Mouse (Mus musculus): ENCODE measurements around the gene Fam192a. TPM values are rescaled to one million over a fixed set of nuclear protein-coding genes. Genes with fewer than 3 reads are reported as not detected.

Gene Fam192a
- polyA plus RNA-seq, 1 experiment from 2014 or later = 81.0 TPM

GRCm38 (mm10) chr8:94568098-94568497, 33.7 kb downstream of the Fam192a start:
- Histone ChIP-seq H3K9me3 (no peaks in the 10 kb centered on the region), H3K4me2 (replicated peaks) (no peak overlapping the region), H3K27me3 (no peaks in the 10 kb centered on the region), H3K27ac (no peak overlapping the region), H3K4me3 (no peak overlapping the region), H3K36me3 (peaks cover 2% of the 10 kb centered on the region; the same call in 1 of the 2 replicates), H3K4me1 (0 out of 2 replicates have a peak, but pooled peaks cover 6% of the 10 kb centered on the region), H3K9ac (no peak overlapping the region)
- 78% methylated on average over 8 of the region's 8 CpGs for WGBS
- ATAC-seq (ENCODE audit: insufficient number of reproducible peaks, insufficient read depth, low FRiP score, low TSS enrichment) = no peak

DNA sequence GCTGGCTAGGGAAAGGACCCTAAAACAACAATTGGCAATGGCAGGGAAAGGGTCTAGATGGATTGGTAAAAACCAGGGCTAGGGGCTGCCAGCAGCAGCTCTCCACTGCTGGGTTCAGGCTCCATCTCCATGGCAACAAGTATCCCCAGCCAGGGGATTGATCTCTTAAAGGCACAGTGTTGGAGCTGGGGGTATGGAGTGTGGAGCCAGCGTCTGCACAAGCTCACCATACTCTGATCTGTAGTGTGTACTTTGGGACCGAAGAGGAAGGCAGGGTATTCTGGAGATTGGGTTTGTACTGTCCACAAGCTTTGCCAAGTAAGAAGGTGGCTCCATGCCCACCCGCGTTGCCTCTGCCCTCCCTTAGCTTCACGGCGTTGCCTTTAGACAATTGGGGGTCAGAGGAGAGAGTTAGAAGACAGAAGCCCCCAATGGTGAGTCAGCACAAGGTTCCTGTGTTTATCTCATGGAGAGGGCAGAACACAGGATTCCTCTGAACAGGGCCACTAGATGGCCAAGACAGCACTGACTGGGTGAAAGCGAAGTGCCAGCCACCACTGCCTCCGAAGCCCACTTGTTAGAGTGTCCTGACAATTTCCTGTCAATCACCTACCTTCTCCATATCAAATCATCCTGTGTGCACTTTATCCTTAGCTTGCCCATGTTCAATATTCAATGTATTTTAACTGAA, 34.5 kb downstream of the Fam192a start:
- ATAC-seq (ENCODE audit: insufficient number of reproducible peaks, insufficient read depth, low FRiP score, low TSS enrichment) = no peak; the same call in 1 of the 2 replicates
- no peaks in the 10 kb centered on the region for H3K9me3 ChIP-seq
- no peak overlapping the region for H3K9ac ChIP-seq
- no peak overlapping the region for H3K4me3 ChIP-seq
- H3K36me3 ChIP-seq = no peaks in the 10 kb centered on the region
- no peaks in the 10 kb centered on the region for H3K27me3 ChIP-seq
- H3K27ac ChIP-seq = no peak overlapping the region
- no peak overlapping the region for H3K4me2 ChIP-seq (replicated peaks)
- H3K4me1 ChIP-seq = 0 out of 2 replicates have a peak, but pooled peaks cover 6% of the 10 kb centered on the region
- 72% methylated on average over 8 of the region's 8 CpGs for WGBS

- Histone ChIP-seq H3K4me1 (0 out of 2 replicates have a peak, but pooled peaks cover 6% of the 10 kb centered on the region), H3K4me3 (no peak overlapping the region), H3K36me3 (no peaks in the 10 kb centered on the region), H3K4me2 (replicated peaks) (no peak overlapping the region), H3K9ac (no peak overlapping the region), H3K9me3 (no peaks in the 10 kb centered on the region), H3K27ac (no peak overlapping the region), H3K27me3 (no peaks in the 10 kb centered on the region)
- 61% methylated on average over 15 of the region's 15 CpGs for WGBS
- no peak for ATAC-seq (ENCODE audit: insufficient number of reproducible peaks, insufficient read depth, low FRiP score, low TSS enrichment)
Observed at GRCm38 (mm10) chr8:94566446-94567158, 35.2 kb downstream of the Fam192a start.

GRCm38 (mm10) chr8:94566033-94566432, 35.8 kb downstream of the Fam192a start:
- 0 out of 2 replicates have a peak, but pooled peaks cover 6% of the 10 kb centered on the region for H3K4me1 ChIP-seq
- H3K36me3 ChIP-seq = no peaks in the 10 kb centered on the region
- no peak overlapping the region for H3K4me2 ChIP-seq (replicated peaks)
- no peaks in the 10 kb centered on the region for H3K9me3 ChIP-seq
- no peak for ATAC-seq (ENCODE audit: insufficient number of reproducible peaks, insufficient read depth, low FRiP score, low TSS enrichment)
- H3K9ac ChIP-seq = no peak overlapping the region
- no peaks in the 10 kb centered on the region for H3K27me3 ChIP-seq
- no peak overlapping the region for H3K4me3 ChIP-seq
- H3K27ac ChIP-seq = no peak overlapping the region
- 75% methylated on average over 6 of the region's 6 CpGs for WGBS

DNA sequence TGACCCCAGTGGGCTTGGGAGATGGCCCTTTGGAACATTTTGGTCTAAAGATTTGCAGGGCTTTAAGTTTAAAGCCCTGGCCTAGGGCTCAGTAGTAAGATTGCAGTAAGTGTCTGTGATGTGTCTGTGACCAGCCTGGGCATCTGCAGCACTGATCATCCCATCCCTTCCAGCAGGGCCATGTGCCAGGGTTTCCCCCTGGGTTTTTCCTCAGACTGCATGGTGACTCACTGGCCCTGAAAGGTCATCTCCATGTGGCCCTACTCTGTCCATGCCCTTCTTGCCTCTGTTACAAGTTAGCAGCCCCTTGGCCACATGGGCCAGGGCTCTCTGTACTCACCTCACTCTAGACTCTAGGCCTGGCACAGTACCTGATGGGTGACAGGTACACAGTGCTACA, 37.4 kb downstream of the Fam192a start:
- Histone ChIP-seq H3K4me2 (replicated peaks) (no peak overlapping the region), H3K9me3 (no peaks in the 10 kb centered on the region), H3K9ac (no peak overlapping the region), H3K27me3 (no peaks in the 10 kb centered on the region), H3K36me3 (no peaks in the 10 kb centered on the region), H3K4me1 (0 out of 2 replicates have a peak, but pooled peaks cover 6% of the 10 kb centered on the region), H3K4me3 (no peak overlapping the region), H3K27ac (no peak overlapping the region)
- ATAC-seq (ENCODE audit: insufficient number of reproducible peaks, insufficient read depth, low FRiP score, low TSS enrichment) = no peak

DNA sequence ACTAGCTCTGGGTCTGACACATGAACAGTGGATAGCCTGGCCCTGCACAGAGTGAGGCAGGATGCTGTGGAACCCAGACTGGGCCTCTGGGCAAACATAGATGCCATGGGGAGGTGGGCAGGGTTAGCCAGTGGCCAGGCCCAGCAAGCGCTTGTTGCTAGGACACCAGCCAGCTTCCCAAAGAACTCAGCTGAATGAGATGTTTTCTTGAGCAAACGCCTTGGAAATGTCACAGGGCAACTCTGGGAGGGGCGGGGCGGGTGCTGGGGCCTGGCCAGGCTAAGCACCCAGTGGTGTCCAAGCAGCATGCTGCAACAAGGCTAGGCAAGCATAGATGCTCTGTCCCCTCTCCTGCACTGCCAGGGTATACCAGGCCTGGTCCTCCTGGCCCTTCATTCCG, 40.5 kb downstream of the Fam192a start:
- no peak for ATAC-seq (ENCODE audit: insufficient number of reproducible peaks, insufficient read depth, low FRiP score, low TSS enrichment)
- Histone ChIP-seq H3K36me3 (no peaks in the 10 kb centered on the region), H3K9me3 (no peaks in the 10 kb centered on the region), H3K27me3 (no peaks in the 10 kb centered on the region), H3K9ac (no peak overlapping the region), H3K4me3 (no peak overlapping the region), H3K4me1 (no peaks in the 10 kb centered on the region), H3K4me2 (replicated peaks) (no peak overlapping the region), H3K27ac (no peak overlapping the region)
- WGBS = 75% methylated on average over 5 of the region's 5 CpGs

DNA sequence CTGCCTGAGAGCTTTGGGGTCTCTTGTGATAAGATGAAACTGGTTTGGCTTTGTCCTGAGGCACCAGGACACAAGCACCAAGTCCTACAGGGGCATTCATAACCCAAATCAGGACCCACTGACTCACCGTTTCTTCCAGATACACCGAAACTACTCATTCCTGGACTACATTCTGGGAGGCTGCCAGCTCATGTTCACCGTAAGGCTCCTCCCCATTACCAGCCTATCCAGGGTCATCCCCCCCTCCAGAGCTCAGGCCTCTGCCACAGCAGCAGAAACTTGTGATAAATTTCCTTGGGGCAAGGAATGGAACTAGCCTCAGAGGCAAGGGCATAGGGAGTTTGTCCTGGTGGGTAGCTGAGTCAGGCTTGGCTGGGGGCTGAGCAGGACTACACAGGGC, 44.5 kb downstream of the Fam192a start:
- Histone ChIP-seq H3K36me3 (no peaks in the 10 kb centered on the region), H3K9me3 (no peaks in the 10 kb centered on the region), H3K4me2 (replicated peaks) (no peak overlapping the region), H3K4me3 (no peak overlapping the region), H3K27ac (no peak overlapping the region), H3K27me3 (no peaks in the 10 kb centered on the region), H3K4me1 (no peaks in the 10 kb centered on the region), H3K9ac (no peak overlapping the region)
- 74% methylated on average over 3 of the region's 3 CpGs for WGBS
- no peak for ATAC-seq (ENCODE audit: insufficient number of reproducible peaks, insufficient read depth, low FRiP score, low TSS enrichment)

GRCm38 (mm10) chr8:94552696-94553095, 49.1 kb downstream of the Fam192a start:
- H3K27ac ChIP-seq = no peak overlapping the region
- no peaks in the 10 kb centered on the region for H3K36me3 ChIP-seq
- no peak overlapping the region for H3K4me3 ChIP-seq
- H3K9me3 ChIP-seq = no peaks in the 10 kb centered on the region
- ATAC-seq (ENCODE audit: insufficient number of reproducible peaks, insufficient read depth, low FRiP score, low TSS enrichment) = no peak
- WGBS = 76% methylated on average over 2 of the region's 2 CpGs
- 0 out of 2 replicates have a peak, but pooled peaks cover 8% of the 10 kb centered on the region for H3K4me1 ChIP-seq
- H3K9ac ChIP-seq = no peak overlapping the region
- no peak overlapping the region for H3K4me2 ChIP-seq (replicated peaks)
- no peaks in the 10 kb centered on the region for H3K27me3 ChIP-seq

DNA sequence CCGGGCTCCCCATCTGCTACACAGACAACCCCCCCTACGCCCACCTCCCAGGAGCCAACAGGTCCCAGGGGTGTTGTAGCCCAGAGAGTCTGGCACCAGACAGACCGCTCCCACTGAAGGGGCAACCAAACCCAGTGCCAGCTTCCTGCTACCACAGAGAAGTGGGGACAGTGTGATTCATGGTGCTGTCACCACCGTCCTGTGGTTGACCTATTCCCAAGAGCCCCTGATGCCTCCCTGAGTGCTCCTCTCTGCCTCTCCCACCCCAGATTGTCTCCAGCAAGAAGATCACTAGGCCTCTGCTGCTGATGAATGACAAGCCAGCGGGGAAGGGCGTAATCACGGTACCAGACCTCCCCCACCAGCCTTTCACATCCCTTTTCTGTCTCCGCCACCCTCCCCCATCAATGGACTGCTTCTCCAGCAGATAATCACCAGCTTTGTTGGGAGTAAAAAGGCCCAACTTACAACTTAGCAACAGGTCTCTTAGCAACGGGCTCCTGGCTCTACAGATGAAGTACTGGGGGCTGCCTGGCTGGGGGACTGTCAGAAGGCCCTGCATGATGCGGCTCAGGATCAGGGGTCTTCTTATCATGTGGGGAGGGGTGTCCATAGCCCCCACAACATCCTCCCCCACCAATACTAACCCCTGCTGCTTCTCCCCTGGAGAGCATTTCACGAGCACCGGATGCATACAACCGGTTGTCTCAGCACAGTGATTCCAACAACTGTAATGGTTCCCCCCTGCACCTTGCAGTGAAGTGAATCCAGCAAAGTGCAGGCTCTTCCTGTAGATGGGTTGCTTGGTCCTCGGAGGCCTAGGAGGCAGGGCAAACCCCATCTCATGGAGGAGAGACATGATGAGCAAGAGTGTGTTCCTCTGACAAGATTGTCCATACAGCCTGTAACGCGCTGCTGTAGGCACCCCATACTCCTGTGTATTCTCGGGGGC, 50.0 kb downstream of the Fam192a start:
- Histone ChIP-seq H3K4me1 (0 out of 2 replicates have a peak, but pooled peaks cover 8% of the 10 kb centered on the region), H3K27me3 (no peaks in the 10 kb centered on the region), H3K4me2 (replicated peaks) (no peak overlapping the region), H3K27ac (no peak overlapping the region), H3K9ac (no peak overlapping the region), H3K4me3 (no peak overlapping the region), H3K9me3 (no peaks in the 10 kb centered on the region), H3K36me3 (no peaks in the 10 kb centered on the region)
- ATAC-seq (ENCODE audit: insufficient number of reproducible peaks, insufficient read depth, low FRiP score, low TSS enrichment) = no peak
- WGBS = 42% methylated on average over 17 of the region's 17 CpGs

- ATAC-seq (ENCODE audit: insufficient number of reproducible peaks, insufficient read depth, low FRiP score, low TSS enrichment) = no peak
- Histone ChIP-seq H3K36me3 (no peaks in the 10 kb centered on the region), H3K27me3 (no peaks in the 10 kb centered on the region), H3K27ac (no peak overlapping the region), H3K4me2 (replicated peaks) (no peak overlapping the region), H3K9me3 (no peaks in the 10 kb centered on the region), H3K9ac (no peak overlapping the region), H3K4me1 (0 out of 2 replicates have a peak, but pooled peaks cover 8% of the 10 kb centered on the region), H3K4me3 (no peak overlapping the region)
- WGBS = 75% methylated on average over 5 of the region's 5 CpGs
Observed at GRCm38 (mm10) chr8:94549998-94550397, 51.8 kb downstream of the Fam192a start.

DNA sequence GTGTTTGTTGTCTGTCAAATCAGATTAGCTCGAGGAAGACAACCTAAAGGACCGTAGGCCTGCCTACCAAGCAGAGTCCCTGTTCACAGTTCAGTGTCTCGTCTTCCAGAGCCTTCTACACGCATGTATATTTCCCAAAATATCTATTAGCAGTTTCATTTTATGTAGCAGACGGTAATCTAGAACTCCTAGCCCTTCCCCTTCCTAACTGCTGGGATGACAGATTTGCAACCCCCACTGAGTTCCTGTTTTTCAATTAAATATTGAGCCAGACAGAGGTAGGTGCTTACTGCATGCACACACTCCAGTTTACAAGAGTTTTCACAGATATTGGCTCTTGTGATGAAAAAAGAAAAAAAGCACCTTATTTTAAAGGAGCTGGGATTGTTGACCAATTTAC, 52.3 kb downstream of the Fam192a start:
- Histone ChIP-seq H3K9ac (no peak overlapping the region), H3K27me3 (no peaks in the 10 kb centered on the region), H3K4me1 (0 out of 2 replicates have a peak, but pooled peaks cover 8% of the 10 kb centered on the region), H3K36me3 (no peaks in the 10 kb centered on the region), H3K4me3 (no peak overlapping the region), H3K27ac (no peak overlapping the region), H3K4me2 (replicated peaks) (no peak overlapping the region), H3K9me3 (no peaks in the 10 kb centered on the region)
- no peak for ATAC-seq (ENCODE audit: insufficient number of reproducible peaks, insufficient read depth, low FRiP score, low TSS enrichment)
- 40% methylated on average over 5 of the region's 5 CpGs for WGBS

All from embryonic facial prominence, embryonic 12.5 days (tissue).